Mouse (Mus musculus) neutrophil, adult 5-6 weeks (primary cell): Measurements from ENCODE around the gene Trak1. TPM values are rescaled to one million over a fixed set of nuclear protein-coding genes. Genes with fewer than 3 reads are reported as not detected.

ENCODE experiments used
- ATAC-seq: fragments of 151-379, 151-347 bp; 2 replicates; pipeline ENCODE4 v1.8.0; 2017; ENCODE audit warnings: mild to moderate bottlenecking, moderate TSS enrichment; ENCODE audit not compliant: insufficient number of reproducible peaks, poor library complexity, low FRiP score, severe bottlenecking; ENCODE audit errors: extremely low read depth
- total RNA-seq: library from RNA; stranded (forward); fragments of 200-1000 nt; gene quantifications from 2 replicates; pipeline ENCODE4 v1.2.3, GENCODE M21; 2017

Trak1 gene
- total RNA-seq, 1 experiment from 2014 or later, result 45.3 TPM

DNA sequence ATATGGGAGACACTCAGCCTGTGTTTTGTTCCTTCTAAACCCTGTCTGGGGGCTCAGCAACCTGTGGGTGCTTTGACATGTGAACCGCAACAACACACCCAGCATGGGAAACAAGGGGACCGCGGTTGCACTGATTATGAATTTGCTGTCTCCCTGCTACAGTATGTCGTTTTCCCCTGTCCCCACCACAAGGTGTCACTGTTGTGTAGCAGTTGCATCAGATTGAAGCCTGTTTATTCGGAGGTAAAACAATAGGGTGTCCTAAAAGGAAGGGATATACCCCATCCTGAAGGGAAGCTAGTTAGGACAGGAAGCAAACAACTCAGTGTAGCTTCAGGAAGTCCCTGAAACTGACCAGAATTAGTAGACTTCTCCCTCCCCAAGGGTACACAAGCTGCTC lies 182.2 kb downstream of the Trak1 start:
- ATAC-seq, result peak; percentile 15; the same call in 1 of the 2 replicates

DNA sequence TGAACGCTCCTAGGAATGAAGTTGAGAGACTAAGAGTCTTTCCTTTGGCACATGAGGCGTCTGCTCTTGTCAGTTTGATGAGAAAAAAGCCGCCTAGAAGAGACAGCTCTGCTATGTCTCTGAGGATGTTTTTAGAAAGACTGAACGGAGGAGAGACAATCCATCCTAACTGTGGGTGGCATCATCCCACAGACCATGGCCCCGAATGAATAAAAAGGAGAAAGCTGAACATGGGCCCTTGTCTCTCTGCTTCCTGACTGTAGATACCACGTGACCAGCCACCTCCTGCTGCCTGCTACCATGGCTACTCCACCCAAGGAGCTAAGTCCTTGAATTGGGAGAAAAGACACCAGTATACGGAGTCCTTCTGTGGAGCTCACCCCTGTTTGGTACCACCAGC lies 189.9 kb downstream of the Trak1 start:
- no peak for ATAC-seq

DNA sequence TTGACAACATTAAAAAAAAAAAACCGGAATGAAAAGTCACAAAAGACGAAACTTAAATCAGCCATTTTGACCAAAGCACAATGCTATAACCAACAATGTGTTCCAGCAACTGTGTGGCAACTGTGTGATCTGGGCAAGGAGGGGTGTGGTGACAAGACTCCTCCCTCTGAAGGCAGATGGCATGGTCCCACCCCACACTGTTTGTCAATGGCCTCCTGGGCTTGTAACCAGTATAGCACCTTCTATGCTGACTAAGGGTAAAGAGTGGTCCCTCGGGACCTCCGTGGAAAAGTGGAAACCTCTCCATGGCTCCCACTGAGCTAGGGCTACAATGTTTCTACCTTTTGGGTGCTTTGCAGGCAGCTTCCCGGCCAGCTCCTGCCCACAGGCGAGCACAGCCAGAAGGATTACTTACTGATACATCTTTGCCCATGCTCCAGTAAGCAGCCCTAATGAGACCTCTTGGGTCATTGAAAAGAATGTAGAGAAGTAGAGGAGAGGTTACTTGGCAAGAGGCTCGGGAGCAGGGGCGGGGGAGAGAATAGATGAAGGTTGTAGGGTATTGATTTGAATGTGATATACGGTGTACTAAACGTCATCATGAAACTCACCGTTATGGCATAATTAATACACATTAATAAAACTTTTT lies 194.4 kb downstream of the Trak1 start:
- ATAC-seq, result no peak

DNA sequence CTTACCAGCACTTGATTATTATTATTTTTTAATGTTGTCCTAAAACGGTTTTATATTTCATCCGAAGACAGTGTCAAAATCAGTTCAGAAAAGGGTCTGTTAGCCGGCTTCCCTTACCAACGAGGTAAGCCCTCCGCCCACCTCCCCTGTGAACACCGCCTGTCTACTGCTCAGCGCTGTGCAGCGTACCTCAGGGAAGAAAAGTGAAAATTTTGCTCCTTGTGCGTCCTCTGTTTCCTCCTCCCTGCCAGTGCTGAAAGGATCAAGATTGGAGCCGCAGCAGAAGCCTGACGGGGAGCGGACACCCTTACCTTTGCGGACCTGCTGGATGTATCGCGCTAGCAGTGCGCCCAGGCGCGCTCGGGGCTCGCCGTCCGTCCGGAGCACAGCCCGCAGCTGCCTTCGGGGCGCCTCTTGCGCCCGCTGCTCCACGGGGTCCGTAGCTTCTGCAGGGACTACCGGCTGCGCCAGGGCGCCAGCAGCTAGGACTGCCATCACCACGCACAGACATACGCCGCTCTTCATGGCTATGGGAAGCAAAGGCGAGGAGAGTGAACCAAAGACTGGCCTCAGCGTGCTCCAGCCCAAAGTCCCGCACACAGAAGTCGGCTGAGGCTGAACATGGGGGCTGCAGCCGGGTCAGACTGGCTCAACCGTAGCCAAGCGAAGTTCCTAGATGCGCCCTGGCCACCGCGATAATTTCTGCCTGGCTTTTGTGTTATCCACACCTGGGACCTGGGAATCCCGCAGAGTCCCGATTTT lies 196.9 kb downstream of the Trak1 start:
- no peak for ATAC-seq

DNA sequence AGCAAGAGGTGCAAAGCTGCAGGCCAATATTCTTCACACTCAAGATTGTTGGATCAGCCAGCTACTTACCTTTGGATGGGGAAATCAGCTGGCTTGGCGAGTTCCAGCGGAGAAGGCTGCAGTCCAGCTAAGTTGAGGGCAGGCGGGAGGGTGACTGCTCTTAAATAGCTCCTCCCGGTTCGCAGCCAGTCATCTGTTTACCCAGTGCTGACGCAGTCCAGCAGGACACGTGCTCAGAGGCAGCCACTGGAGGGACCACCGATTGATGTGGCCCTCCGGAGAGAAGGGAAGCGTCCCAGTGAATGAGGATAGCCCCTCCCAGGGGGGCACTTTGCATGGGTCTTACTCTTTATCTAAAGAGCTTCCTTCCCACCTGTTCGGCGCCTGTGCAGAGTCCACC lies 198.2 kb downstream of the Trak1 start, which contains the start of gene Cck:
Gene Cck (minus strand): TSS at position 166 of the 400 bp plus-strand sequence.
- no peak for ATAC-seq

DNA sequence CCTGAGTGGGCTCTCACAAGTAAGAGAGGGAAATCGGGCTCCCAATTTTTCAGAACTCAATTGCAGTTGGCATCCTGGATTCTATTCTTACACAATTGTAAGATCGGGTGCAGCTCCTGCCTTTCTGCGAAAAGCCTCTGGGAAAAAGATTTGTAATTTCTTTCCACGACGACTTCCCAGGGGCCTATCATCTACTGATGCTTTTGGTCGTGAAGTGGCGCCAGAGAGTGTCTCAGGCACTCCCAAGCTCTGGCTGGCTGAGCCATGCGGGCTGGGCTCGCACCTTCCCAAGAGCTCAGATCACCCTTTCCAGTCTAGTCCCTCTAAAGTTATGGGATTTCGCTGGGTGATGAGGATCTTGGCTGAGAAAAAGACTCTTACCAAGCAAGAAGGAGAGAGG lies 198.8 kb downstream of the Trak1 start:
- no peak for ATAC-seq

DNA sequence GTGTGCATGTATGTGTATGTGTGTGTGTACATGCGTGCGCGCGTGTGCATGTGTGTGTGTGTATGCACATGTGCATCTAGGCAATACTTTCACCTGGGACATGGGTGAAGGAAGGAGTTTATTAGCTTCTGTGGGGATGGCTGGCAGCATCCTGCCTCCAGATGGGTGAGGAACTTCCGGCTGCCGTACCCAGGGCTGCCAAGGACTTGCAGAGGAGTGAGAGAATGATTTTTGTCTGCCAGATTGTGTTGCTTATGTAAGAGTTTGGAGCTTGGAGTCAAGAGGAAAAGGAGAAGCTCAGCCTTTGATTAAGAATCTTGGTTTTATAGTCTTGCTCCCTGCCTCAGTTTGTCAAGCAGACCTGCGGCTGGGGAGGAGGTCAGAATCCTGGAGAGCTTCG lies 208.0 kb downstream of the Trak1 start:
- no peak for ATAC-seq

DNA sequence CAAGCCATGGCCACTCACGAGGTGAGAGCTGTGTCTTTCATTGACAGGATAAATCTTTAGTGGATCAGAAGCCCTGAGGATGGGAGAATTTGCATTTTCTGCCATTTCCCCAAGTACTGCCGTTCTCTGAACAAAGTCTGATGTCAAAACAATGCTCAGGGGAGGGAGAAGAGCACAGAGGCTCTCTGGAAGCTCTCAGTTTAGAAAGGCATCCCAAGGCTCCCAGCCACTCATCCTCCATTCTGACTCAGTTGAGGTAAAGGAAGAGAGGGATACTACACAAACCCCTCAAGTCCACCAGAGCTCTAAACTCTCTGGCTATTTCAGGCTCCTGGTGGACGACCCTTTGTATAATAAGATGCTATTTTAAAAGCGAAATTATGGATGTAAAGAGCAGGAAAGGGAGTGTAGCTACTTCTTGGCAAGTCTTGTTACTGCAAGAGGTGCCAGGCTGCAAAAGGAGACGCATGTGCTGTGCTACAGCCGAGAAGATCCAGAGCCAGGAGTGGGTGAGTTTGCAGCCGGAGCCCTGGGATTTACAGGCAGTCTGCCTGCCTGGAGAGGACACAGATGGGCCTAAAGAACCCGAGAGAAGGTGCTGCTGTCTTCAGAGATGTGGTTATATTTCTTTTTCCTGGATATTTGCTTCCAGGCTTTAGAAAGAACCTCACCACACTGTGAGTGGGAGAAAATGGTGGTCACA lies 209.3 kb downstream of the Trak1 start:
- no peak for ATAC-seq

DNA sequence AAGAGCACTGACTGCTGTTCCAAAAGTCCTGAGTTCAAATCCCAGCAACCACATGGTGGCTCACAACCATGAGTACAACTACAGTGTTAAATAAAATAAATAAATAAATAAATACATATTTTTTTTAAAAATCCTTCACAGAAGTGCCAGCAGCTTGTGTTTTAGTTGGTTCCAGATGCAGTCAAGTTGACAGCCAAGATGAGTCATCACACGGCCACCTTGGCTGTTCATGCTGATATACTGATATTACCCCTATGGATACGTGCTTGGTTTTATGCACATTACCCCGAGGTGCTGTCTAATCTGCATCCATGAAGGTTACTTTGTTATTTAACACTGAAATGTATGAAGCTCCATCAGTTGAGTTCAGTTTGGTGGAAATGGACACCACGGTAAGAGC lies 214.6 kb downstream of the Trak1 start:
- ATAC-seq, result no peak

DNA sequence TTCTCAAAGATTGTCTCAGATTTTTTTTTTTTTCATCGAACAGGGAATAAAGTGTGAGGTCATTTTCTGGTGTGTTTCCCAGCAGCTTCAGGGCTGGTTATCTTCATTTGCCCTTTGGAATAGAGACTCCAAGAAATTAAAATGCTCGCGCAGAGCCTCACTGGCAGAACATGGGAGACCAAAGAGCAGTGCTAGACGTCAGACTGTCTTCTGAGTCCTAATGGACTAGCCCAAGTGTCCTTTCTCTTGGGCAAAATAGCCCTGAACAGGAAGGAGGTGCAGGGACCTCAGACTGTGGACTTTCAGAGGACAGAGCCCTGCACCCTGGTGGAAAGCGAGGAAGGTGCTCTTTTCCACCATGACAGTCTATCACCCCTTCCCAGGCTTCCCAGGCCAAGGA lies 217.2 kb downstream of the Trak1 start:
- no peak for ATAC-seq

DNA sequence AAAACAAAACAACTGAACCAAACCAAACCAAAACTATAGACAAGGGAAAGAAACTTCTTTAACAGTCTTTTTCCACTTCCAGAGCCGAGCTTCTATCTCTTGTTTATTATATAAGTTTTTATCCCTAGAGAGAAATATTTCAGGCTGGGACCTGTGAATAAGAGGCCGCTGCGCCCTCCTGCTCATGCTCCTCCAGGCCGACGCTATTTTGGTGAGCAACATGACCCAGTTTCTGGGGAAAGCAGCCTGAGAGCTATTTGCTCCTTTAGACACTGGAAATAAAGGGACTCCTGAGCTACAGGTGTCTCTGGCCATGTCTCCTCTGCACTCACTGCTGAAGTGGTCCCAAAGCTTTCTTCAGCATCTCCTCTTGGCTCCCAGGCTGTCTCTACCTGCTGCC lies 222.7 kb downstream of the Trak1 start:
- no peak for ATAC-seq

Other genes starting within 250 kb of the Trak1 start
- 2.9 and 4.0 TPM in 2 replicates for gene Ulk4, start 20.3 kb upstream of the Trak1 start, total RNA-seq
- not detected in 2 replicates for gene Cck, start 198.2 kb downstream of the Trak1 start, total RNA-seq